Mouse (Mus musculus): ENCODE data around the gene Abhd17a. TPM values are rescaled to one million over a fixed set of nuclear protein-coding genes. Genes with fewer than 3 reads are reported as not detected.
"Not testable (repeated sequence)": the region's sequence is repeated elsewhere in the genome, so short reads cannot be mapped to it uniquely, and the experiment has no call there.

The Abhd17a gene
- polyA plus RNA-seq, 1 experiment = 232 TPM

GRCm38 (mm10) chr10:80606306-80606705 lies 16.2 kb upstream of the Abhd17a start:
- WGBS = 79% methylated on average over 23 of the region's 23 CpGs
- no peak overlapping the region for H3K4me3 ChIP-seq (replicated peaks; ENCODE audit: insufficient read depth, low read depth, low read length)

DNA sequence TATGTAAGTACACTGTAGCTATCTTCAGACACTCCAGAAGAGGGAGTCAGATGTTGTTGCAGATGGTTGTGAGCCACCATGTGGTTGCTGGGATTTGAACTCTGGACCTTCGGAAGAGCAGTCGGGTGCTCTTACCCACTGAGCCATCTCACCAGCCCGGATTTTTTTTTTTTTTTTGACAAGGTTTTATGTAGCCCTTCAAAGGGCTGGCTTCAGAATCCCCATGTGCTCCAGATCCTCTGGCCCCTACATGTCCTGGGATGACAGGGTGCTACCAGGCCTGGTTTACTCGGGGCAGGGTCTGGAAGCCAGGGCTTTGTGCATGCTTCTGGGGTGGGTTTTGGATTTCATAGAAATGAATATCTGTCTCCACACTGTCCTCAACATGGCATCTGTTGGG lies 15.6 kb upstream of the Abhd17a start, which contains the start of gene Gm49322:
Gene Gm49322 (plus strand): TSS at position 301 of the 400 bp plus-strand sequence.
- not testable (repeated sequence) for DNase-seq; H3K4me3 ChIP-seq (replicated peaks; ENCODE audit: insufficient read depth, low read depth, low read length); H3K27ac ChIP-seq (ENCODE audit: insufficient read depth, low read length); H3K27me3 ChIP-seq (ENCODE audit: control insufficient read depth, insufficient read depth, low read length)
- 72% methylated on average over 4 of the region's 4 CpGs for WGBS
- H3K4me1 ChIP-seq (ENCODE audit: control insufficient read depth, insufficient read depth, low read length) = peaks cover 47% of the 10 kb centered on the region

More at GRCm38 (mm10) chr10:80606306-80606705, 16.2 kb upstream of the Abhd17a start:
- DNase-seq = peak in 1 of 2 experiments; percentile 36
- Histone ChIP-seq H3K4me1 (ENCODE audit: control insufficient read depth, insufficient read depth, low read length) (peaks cover 53% of the 10 kb centered on the region), H3K27me3 (ENCODE audit: control insufficient read depth, insufficient read depth, low read length) (no peaks in the 10 kb centered on the region), H3K27ac (ENCODE audit: insufficient read depth, low read length) (no peak overlapping the region)
- TF ChIP-seq CTCF (IDR thresholded peaks at IDR 0.05; ENCODE audit: borderline replicate concordance, insufficient read depth, low read depth, low read length) = no peak
- TF ChIP-seq POLR2A (IDR thresholded peaks at IDR 0.05; ENCODE audit: borderline replicate concordance, insufficient read depth, low read length) = no peak

DNA sequence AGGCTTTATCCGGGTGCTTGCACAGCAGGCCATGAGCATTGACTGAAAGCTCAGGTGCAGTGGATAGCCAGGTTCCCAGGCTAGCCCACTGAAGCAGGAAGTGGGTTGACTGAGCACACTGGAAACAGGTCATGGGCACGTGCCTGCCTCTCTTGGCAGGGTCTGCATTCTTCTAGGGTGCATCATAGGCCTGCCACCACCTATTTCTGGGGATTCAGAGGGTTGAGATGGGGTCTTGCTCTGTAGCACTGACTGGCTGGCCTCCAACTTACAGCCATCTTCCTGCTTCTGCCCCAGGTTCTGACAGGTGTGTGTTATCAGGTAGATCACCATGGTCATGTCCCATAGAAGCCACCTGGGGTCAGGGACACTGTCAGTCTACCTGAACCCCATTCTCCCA lies 14.8 kb upstream of the Abhd17a start:
- 54% methylated on average over 2 of the region's 2 CpGs for WGBS

DNA sequence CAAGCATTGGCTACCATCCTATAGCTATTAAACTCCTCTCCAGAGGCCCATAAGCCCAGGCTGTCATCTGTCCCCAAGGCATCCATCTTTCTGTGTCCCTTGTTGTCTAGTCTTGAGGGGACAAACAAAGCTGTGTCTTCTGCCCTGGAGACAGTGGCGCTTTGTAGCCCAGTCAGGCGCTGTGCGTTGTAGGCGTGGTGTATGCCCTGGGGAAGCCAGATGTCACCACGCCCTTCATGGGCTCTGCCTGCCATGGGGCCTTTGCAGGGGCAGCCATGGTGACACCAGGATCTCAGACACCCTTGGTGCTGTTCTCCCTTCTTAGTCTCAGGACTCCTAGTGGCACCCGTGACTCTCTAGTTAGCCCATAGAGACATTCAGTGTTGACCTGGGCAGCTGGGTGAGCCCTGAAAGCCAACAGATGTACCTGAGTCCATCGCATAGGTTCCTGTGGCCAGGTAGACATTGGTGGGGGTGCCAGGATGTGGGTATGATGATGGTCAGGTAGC lies 13.9 kb upstream of the Abhd17a start:
- 75% methylated on average over 7 of the region's 7 CpGs for WGBS
- no peak for TF ChIP-seq POLR2A (IDR thresholded peaks at IDR 0.05; ENCODE audit: borderline replicate concordance, insufficient read depth, low read length)
- no peak for TF ChIP-seq CTCF (IDR thresholded peaks at IDR 0.05; ENCODE audit: borderline replicate concordance, insufficient read depth, low read depth, low read length)
- peak in 1 of 2 experiments; percentile 31 for DNase-seq
- Histone ChIP-seq H3K4me3 (replicated peaks; ENCODE audit: insufficient read depth, low read depth, low read length) (no peak overlapping the region), H3K27me3 (ENCODE audit: control insufficient read depth, insufficient read depth, low read length) (no peaks in the 10 kb centered on the region), H3K27ac (ENCODE audit: insufficient read depth, low read length) (peak overlapping the region; percentile 51; the same call in 1 of the 2 replicates), H3K4me1 (ENCODE audit: control insufficient read depth, insufficient read depth, low read length) (peaks cover 34% of the 10 kb centered on the region)

More for the DNA sequence above, 14.8 kb upstream of the Abhd17a start:
- Histone ChIP-seq H3K4me3 (replicated peaks; ENCODE audit: insufficient read depth, low read depth, low read length) (no peak overlapping the region), H3K27ac (ENCODE audit: insufficient read depth, low read length) (no peak overlapping the region), H3K4me1 (ENCODE audit: control insufficient read depth, insufficient read depth, low read length) (peaks cover 43% of the 10 kb centered on the region), H3K27me3 (ENCODE audit: control insufficient read depth, insufficient read depth, low read length) (no peaks in the 10 kb centered on the region)
- TF ChIP-seq POLR2A (IDR thresholded peaks at IDR 0.05; ENCODE audit: borderline replicate concordance, insufficient read depth, low read length) = no peak
- no peak for TF ChIP-seq CTCF (IDR thresholded peaks at IDR 0.05; ENCODE audit: borderline replicate concordance, insufficient read depth, low read depth, low read length)
- DNase-seq = no peak

DNA sequence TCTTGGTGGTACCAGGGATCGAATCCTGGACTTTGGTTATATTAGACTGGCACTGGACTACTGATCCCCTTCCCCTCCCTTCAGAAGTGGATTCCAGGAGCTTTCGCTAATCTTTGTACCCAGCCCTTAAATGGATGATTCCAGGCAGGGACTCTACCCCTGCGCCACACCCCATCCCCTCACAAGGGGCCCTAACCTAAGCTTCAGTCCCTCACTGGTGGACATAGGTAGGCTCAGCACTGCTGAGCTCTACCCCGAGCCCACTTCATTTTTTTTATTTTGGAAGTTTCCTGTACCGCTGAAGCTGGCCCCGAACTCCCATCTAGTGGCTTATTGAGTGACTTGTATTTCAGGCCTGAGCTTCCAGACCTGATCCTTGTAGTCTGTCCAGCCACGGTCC lies 13.2 kb upstream of the Abhd17a start:
- Histone ChIP-seq H3K4me3 (replicated peaks; ENCODE audit: insufficient read depth, low read depth, low read length) (peak overlapping the region; percentile 92), H3K27ac (ENCODE audit: insufficient read depth, low read length) (peak overlapping the region; percentile 51), H3K4me1 (ENCODE audit: control insufficient read depth, insufficient read depth, low read length) (peaks cover 27% of the 10 kb centered on the region), H3K27me3 (ENCODE audit: control insufficient read depth, insufficient read depth, low read length) (no peaks in the 10 kb centered on the region)
- TF ChIP-seq POLR2A (IDR thresholded peaks at IDR 0.05; ENCODE audit: borderline replicate concordance, insufficient read depth, low read length) (no peak), CTCF (IDR thresholded peaks at IDR 0.05; ENCODE audit: borderline replicate concordance, insufficient read depth, low read depth, low read length) (no peak)
- no peak for DNase-seq
- 27% methylated on average over 7 of the region's 7 CpGs for WGBS

- WGBS = under 1% methylated on average over 54 of the region's 54 CpGs
- peak; percentile 94 to 98 for DNase-seq
- no peak for TF ChIP-seq CTCF (IDR thresholded peaks at IDR 0.05; ENCODE audit: borderline replicate concordance, insufficient read depth, low read depth, low read length)
- TF ChIP-seq POLR2A (IDR thresholded peaks at IDR 0.05; ENCODE audit: borderline replicate concordance, insufficient read depth, low read length) = peak; percentile 70; the same call in 1 of the 2 replicates
- Histone ChIP-seq H3K27ac (ENCODE audit: insufficient read depth, low read length) (peak within 1 kb of the TSS; percentile 65), H3K27me3 (ENCODE audit: control insufficient read depth, insufficient read depth, low read length) (no peaks in the 10 kb centered on the region), H3K4me1 (ENCODE audit: control insufficient read depth, insufficient read depth, low read length) (peaks cover 22% of the 10 kb centered on the region), H3K4me3 (replicated peaks; ENCODE audit: insufficient read depth, low read depth, low read length) (peak within 1 kb of the TSS; percentile 92)
Measured at GRCm38 (mm10) chr10:80602698-80603325, 12.7 kb upstream of the Abhd17a start, which contains the start of the genes Scamp4 and Adat3. Gene Scamp4, plus strand, starts transcription at chr10:80602872. Gene Adat3, plus strand, starts transcription at chr10:80602880.

DNA sequence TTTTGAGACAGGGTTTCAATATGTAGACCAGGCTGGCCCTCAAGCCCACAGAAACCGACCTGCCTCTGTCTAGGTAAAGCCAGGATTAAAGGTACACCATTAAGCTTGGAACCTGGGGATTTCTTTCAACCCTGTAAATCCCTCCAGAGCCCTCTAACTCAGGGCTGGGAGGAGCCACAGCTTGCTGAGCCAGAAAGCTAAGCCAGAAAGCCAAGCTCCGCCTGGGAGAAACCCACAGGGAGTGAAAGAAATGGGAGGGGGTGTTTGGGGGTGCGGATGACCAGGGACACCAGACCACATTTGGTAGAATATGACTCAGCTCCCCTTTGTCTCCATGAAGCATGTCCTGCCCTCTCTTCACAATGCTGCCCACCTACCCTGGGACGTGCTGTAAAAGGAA lies 6.2 kb upstream of the Abhd17a start:
- H3K27me3 ChIP-seq (ENCODE audit: control insufficient read depth, insufficient read depth, low read length) = no peaks in the 10 kb centered on the region
- no peaks in the 10 kb centered on the region for H3K4me1 ChIP-seq (ENCODE audit: control insufficient read depth, insufficient read depth, low read length)
- H3K27ac ChIP-seq (ENCODE audit: insufficient read depth, low read length) = no peak overlapping the region
- 41% methylated on average over 4 of the region's 4 CpGs for WGBS
- no peak for DNase-seq
- H3K4me3 ChIP-seq (replicated peaks; ENCODE audit: insufficient read depth, low read depth, low read length) = no peak overlapping the region
- TF ChIP-seq CTCF (IDR thresholded peaks at IDR 0.05; ENCODE audit: borderline replicate concordance, insufficient read depth, low read depth, low read length) (no peak), POLR2A (IDR thresholded peaks at IDR 0.05; ENCODE audit: borderline replicate concordance, insufficient read depth, low read length) (no peak)

Data from cerebellum, adult 2 months (tissue).